Mouse (Mus musculus) midbrain, embryonic 16.5 days (tissue): Measurements from ENCODE around the gene Ston2. TPM values are rescaled to one million over a fixed set of nuclear protein-coding genes. Genes with fewer than 3 reads are reported as not detected.

Source experiments
- ATAC-seq: fragments of 200-750 bp; cut with Nextera tagmentation; 2 replicates; pipeline ENCODE4 v1.8.0; 2017; ENCODE audit warnings: moderate TSS enrichment
- H3K27ac ChIP-seq: fragments of 300-500 bp; sonication (generic); 2 replicates; pipeline ENCODE4 v1.5.1; 2014; ENCODE audit warnings: mild to moderate bottlenecking, low read length, mixed read lengths
- H3K27me3 ChIP-seq: fragments of 300-500 bp; sonication (generic); 2 replicates; pipeline ENCODE4 v1.6.1; 2014; ENCODE audit warnings: low read depth, low read length, mixed read lengths; ENCODE audit not compliant: control insufficient read depth, insufficient read depth
- H3K36me3 ChIP-seq: fragments of 300-500 bp; sonication (generic); 2 replicates; pipeline ENCODE4 v1.6.1; 2014; ENCODE audit warnings: mild to moderate bottlenecking, low read length, moderate library complexity, mixed read lengths; ENCODE audit not compliant: control insufficient read depth, insufficient read depth
- H3K4me1 ChIP-seq: fragments of 300-500 bp; sonication (generic); 2 replicates; pipeline ENCODE4 v1.6.1; 2014; ENCODE audit warnings: mild to moderate bottlenecking, low read length, mixed read lengths; ENCODE audit not compliant: control insufficient read depth, insufficient read depth
- H3K4me2 ChIP-seq: fragments of 300-500 bp; sonication (generic); 2 replicates; pipeline ENCODE4 v1.6.1; 2014; ENCODE audit warnings: mild to moderate bottlenecking, low read length, mixed read lengths
- H3K4me3 ChIP-seq: fragments of 300-500 bp; sonication (generic); 2 replicates; pipeline ENCODE4 v1.5.1; 2014; ENCODE audit warnings: low read depth, mild to moderate bottlenecking, low read length, moderate library complexity, mixed read lengths
- H3K9ac ChIP-seq: fragments of 300-500 bp; sonication (generic); 2 replicates; pipeline ENCODE4 v1.6.1; 2014; ENCODE audit warnings: low read depth, low read length, mixed read lengths
- H3K9me3 ChIP-seq: fragments of 300-500 bp; sonication (generic); replicated peaks from 2 replicates; pipeline ENCODE4 v1.6.1; 2014; ENCODE audit warnings: mild to moderate bottlenecking, low read length, mixed read lengths; ENCODE audit not compliant: control insufficient read depth, poor library complexity, severe bottlenecking
- WGBS: fragments of 180-500 bp; shearing (Covaris S2); extraction: QIAGEN DNeasy Blood & Tissue Kit; methylation state at CpG from one replicate; pipeline ENCODE4 v1.1.7; 2014; 5-methylcytosine and 5-hydroxymethylcytosine counted together
- polyA plus RNA-seq: library from polyadenylated mRNA; unstranded; fragments of >200 nt; fragmentation: Nextera tagmentation; extraction: Ambion mirVana; gene quantifications from 2 replicates; pipeline ENCODE4 v1.2.1, GENCODE M21; 2015

The Ston2 gene
- polyA plus RNA-seq, 1 experiment from 2014 or later: 5.2 TPM

DNA sequence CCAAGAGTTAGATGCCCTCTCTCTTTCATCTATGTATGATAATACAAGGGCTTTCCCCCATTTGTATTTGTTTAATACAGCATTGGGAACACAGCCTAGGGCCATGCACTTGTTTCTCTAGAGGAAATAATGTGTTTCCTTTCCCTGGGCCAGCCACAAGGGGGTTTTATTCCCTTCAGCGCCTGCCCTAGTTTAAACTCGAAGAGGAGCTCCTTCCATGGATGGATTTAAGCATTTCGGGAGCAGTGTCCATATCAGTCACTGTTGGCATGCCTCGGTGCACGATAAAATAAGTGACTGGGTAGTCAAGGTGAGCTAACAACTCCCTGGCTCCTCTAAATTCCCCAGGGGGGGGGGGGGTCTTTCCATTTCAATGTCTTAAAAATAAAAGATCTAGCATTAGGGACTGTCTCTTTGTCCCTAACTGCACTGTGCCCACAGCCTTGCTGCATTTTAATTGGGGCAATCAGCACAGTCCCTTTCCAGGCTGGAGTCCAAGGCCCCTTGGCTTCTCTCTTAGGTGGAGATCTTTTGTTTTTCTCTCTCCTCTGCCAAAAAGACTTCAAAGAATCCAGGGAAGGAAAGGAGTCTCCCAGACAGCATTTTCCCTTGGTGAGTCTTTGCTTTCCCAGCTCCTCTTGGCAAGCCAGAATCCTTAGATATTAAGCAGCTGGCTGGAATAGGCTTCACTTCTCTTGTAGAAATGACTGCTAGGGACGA lies 55.3 kb downstream of the Ston2 start:
- ATAC-seq: peak; percentile 84
- Histone ChIP-seq H3K27ac (peak overlapping the region; percentile 54; the same call in 1 of the 2 replicates), H3K4me2 (no peak overlapping the region), H3K9me3 (no peaks in the 10 kb centered on the region), H3K27me3 (no peaks in the 10 kb centered on the region), H3K36me3 (no peaks in the 10 kb centered on the region), H3K4me1 (no peaks in the 10 kb centered on the region), H3K4me3 (no peak overlapping the region), H3K9ac (no peak overlapping the region)
- 62% methylated on average over 6 of the region's 6 CpGs for WGBS

DNA sequence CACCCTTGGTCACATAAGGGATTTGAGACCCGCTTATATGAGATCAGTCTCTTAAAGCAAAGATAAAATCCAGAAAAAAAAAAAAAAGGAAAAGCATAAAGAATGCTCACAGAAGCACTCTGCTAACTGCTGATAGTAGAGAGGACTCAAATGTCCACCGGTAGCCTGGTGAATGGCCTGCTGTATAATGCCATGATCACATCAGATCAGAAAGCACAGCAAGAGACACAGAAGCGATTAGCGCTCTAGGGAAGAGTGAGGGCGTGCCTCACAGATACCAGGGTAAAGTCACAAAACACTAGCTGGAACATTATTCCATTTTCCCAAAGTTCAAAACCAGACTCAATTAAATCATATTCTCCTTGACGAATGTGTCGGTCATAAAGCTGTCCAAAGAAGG lies 62.0 kb downstream of the Ston2 start:
- no peaks in the 10 kb centered on the region for H3K36me3 ChIP-seq
- WGBS: 83% methylated on average over 7 of the region's 7 CpGs
- no peak overlapping the region for H3K9ac ChIP-seq
- no peak overlapping the region for H3K27ac ChIP-seq
- H3K4me1 ChIP-seq: no peaks in the 10 kb centered on the region
- H3K27me3 ChIP-seq: no peaks in the 10 kb centered on the region
- H3K4me2 ChIP-seq: no peak overlapping the region
- H3K4me3 ChIP-seq: no peak overlapping the region
- ATAC-seq: no peak
- H3K9me3 ChIP-seq: no peaks in the 10 kb centered on the region

DNA sequence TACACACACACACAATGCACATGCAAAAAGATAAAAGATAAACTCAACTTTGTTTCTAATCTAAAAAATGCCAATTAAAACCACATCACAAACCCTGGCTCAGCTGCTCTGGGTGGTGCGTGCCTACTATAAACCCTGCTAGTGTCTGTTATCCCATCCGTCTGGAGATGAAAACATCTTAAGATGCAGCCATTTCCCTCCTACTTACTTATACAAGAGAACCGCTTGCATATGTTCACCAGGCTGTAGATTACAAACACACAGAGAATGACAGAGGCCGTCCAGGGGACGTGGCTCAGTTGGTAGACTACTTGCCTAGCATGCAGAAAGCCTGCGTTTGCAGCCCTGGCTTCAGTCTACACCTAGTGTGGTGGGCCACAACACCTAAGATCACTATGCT lies 64.3 kb downstream of the Ston2 start:
- Histone ChIP-seq H3K36me3 (no peaks in the 10 kb centered on the region), H3K4me1 (no peaks in the 10 kb centered on the region), H3K27ac (no peak overlapping the region), H3K27me3 (no peaks in the 10 kb centered on the region), H3K9me3 (no peaks in the 10 kb centered on the region), H3K9ac (no peak overlapping the region), H3K4me3 (no peak overlapping the region), H3K4me2 (no peak overlapping the region)
- 78% methylated on average over 6 of the region's 6 CpGs for WGBS
- ATAC-seq: no peak

DNA sequence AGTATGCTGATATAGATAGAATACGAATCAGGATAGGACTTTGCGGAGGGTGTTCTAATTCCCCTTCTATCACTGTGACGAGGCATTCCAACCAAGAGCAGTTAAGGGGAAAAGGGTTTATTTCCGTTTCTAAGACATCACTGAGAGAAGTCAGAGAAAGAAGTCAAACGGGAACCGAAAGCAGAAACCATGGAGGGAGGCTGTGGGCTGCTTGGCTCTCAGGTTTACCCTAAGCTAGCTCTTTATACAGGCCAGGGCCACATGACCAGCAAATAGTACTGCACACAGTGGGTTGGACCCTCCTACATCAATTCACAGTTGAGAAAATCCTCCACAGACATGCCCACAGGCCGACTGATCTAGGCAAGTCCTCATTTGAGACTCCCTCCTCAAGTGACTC lies 69.1 kb downstream of the Ston2 start:
- H3K27ac ChIP-seq: no peak overlapping the region
- no peak for ATAC-seq
- WGBS: 84% methylated on average over 7 of the region's 7 CpGs
- no peaks in the 10 kb centered on the region for H3K9me3 ChIP-seq
- no peaks in the 10 kb centered on the region for H3K36me3 ChIP-seq
- no peak overlapping the region for H3K4me2 ChIP-seq
- H3K27me3 ChIP-seq: no peaks in the 10 kb centered on the region
- no peak overlapping the region for H3K9ac ChIP-seq
- no peak overlapping the region for H3K4me3 ChIP-seq
- H3K4me1 ChIP-seq: no peaks in the 10 kb centered on the region

DNA sequence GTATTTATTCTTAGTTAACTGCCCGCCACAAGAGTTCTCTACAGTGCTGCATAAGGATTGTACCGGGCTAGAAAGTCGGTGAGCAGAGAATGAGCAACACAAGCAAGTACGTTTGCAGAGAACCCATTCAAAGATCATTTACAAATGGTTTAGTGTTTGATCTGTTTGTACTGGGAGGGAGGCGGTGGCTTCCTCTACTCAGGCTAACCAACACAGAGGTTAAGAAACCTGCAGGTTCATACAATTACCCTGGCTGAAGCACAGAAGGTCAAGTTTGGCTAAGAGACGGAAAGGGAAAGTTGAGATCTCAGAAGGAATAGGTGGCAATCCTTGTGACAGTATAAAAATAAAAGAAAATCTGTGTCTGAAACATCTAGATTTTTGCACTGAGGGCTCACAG lies 72.5 kb downstream of the Ston2 start:
- H3K4me2 ChIP-seq: no peak overlapping the region
- ATAC-seq: no peak

DNA sequence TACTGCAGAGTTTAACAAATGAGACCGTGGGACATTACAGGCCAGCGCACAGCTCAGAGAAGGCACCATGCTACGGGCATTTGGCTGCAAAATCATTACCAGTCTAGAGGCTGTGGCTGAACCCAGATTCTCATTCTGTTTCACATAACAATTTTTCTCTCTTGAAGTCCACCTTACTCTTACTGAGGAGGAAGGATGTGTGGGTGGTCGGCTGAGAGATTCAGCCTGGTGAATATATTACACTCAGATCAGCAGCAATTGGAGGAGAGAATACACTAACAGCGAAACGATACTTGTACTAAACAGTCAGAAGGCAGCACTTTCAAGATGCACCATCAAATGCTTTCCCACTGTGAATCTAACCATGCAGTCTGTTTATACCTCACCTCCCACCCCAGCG lies 74.8 kb downstream of the Ston2 start:
- H3K4me3 ChIP-seq: no peak overlapping the region
- H3K4me1 ChIP-seq: no peaks in the 10 kb centered on the region
- H3K27me3 ChIP-seq: no peaks in the 10 kb centered on the region
- 94% methylated on average over 7 of the region's 7 CpGs for WGBS
- no peak overlapping the region for H3K27ac ChIP-seq
- no peak overlapping the region for H3K9ac ChIP-seq
- no peak overlapping the region for H3K4me2 ChIP-seq
- no peaks in the 10 kb centered on the region for H3K9me3 ChIP-seq
- H3K36me3 ChIP-seq: no peaks in the 10 kb centered on the region
- ATAC-seq: no peak

More for the DNA sequence above, 72.5 kb downstream of the Ston2 start:
- Histone ChIP-seq H3K9ac (no peak overlapping the region), H3K4me3 (no peak overlapping the region), H3K36me3 (no peaks in the 10 kb centered on the region), H3K27me3 (no peaks in the 10 kb centered on the region), H3K9me3 (no peaks in the 10 kb centered on the region), H3K4me1 (no peaks in the 10 kb centered on the region), H3K27ac (no peak overlapping the region)
- WGBS: 71% methylated on average over 6 of the region's 6 CpGs

DNA sequence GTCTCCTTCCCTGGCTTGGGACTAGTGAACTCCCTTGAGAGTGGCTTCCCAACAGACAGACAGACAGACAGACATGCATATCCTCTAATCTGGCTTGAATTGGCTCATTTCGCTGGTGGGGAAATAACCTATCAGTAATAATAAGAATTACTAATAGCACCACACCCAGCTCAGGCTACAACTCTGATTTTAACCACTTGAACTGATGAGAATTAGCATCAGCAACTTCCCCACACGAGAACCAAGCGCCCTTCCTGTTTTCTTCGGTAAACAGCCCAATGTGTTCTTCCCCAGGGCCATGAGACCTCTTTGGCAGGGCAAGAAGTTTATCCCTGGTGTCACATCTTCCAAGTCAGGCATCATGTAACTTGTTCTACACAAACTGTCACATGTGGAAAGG lies 76.5 kb downstream of the Ston2 start:
- Histone ChIP-seq H3K36me3 (no peaks in the 10 kb centered on the region), H3K4me2 (no peak overlapping the region), H3K4me3 (no peak overlapping the region), H3K4me1 (no peaks in the 10 kb centered on the region), H3K27ac (no peak overlapping the region), H3K9ac (no peak overlapping the region), H3K27me3 (no peaks in the 10 kb centered on the region), H3K9me3 (no peaks in the 10 kb centered on the region)
- WGBS: 92% methylated on average over 4 of the region's 4 CpGs
- ATAC-seq: no peak

DNA sequence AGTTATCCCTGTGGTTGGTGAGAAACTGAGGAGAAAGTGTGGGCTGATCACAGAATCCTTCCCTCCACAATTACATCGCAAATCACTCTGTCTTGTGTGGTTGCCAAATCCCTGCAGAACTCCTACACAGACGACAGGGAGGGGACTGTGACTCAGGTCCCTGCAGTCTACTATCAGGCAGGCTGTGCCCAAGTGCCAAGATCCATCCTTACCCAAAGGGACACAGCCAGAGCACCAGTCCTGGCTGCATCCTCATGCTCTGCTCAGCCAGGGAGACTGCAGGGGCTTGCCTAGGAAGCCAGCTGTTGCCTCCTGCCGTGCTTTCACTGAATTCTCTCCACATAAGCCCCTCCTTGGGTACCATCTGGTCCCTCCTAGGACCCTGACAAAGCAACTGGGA lies 77.3 kb downstream of the Ston2 start:
- WGBS: 30% methylated on average over 3 of the region's 3 CpGs
- peak; percentile 45; the same call in 1 of the 2 replicates for ATAC-seq
- no peak overlapping the region for H3K27ac ChIP-seq
- no peaks in the 10 kb centered on the region for H3K27me3 ChIP-seq
- no peaks in the 10 kb centered on the region for H3K36me3 ChIP-seq
- H3K4me2 ChIP-seq: no peak overlapping the region
- no peaks in the 10 kb centered on the region for H3K4me1 ChIP-seq
- no peak overlapping the region for H3K4me3 ChIP-seq
- no peak overlapping the region for H3K9ac ChIP-seq
- H3K9me3 ChIP-seq: no peaks in the 10 kb centered on the region

DNA sequence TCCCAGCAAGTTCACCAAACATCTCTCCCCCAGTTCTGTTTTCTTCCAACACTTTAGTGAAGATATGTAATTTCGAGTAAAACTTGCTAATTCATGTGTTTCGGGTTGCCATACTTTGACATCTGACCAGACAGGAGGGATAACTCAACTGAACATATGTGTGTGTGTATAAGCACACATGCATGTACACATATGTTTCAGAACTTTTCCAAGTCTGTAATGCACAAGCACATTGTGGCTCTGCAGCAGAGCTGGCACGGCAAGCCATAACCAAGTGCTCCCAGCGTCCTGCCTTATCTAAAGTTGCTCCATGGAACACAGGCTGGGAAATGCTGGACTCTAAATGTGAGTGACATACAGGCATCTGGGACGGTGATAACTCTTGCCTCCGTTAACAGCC lies 78.6 kb downstream of the Ston2 start:
- no peaks in the 10 kb centered on the region for H3K9me3 ChIP-seq
- no peak for ATAC-seq

More for the DNA sequence above, 78.6 kb downstream of the Ston2 start:
- Histone ChIP-seq H3K4me3 (no peak overlapping the region), H3K27me3 (no peaks in the 10 kb centered on the region), H3K4me2 (no peak overlapping the region), H3K4me1 (no peaks in the 10 kb centered on the region), H3K9ac (no peak overlapping the region), H3K36me3 (no peaks in the 10 kb centered on the region), H3K27ac (no peak overlapping the region)
- 87% methylated on average over 6 of the region's 6 CpGs for WGBS
